ENCODE assay signal across 22 mouse cellular contexts in genomic region chr13:32317354-32317753, GRCm38 (mm10). TPM values are rescaled to one million over a fixed set of nuclear protein-coding genes. Genes with fewer than 3 reads are reported as not detected.
DNase-seq lines count a peak whose midpoint lies in the region; ATAC-seq and TF ChIP-seq lines count a peak whose summit lies in the region.
"Had no signal": no experiment of that assay in that cellular context is flagged by ENCODE, and none has a peak within 500 bp of the region (broad histone marks: within the 10 kb centered on the region; RNA-seq: fewer than 3 reads in every experiment).

No protein-coding gene starts in this region.

- no peaks in the 10 kb centered on the region for H3K27me3 ChIP-seq in intestine, embryonic 15.5 days (replicated peaks)
- no peaks in the 10 kb centered on the region for H3K27me3 ChIP-seq in intestine, embryonic 16.5 days (replicated peaks; ENCODE audit: control insufficient read depth, insufficient read depth, low read length)
- no peaks in the 10 kb centered on the region for H3K27me3 ChIP-seq in intestine, postnatal 0 days (replicated peaks; ENCODE audit: control insufficient read depth, insufficient read depth, low read length)
- no peaks in the 10 kb centered on the region for H3K27me3 ChIP-seq in small intestine, adult 2 months (ENCODE audit: control insufficient read depth, insufficient read depth, low read length)
- no peaks in the 10 kb centered on the region for H3K27me3 ChIP-seq in forebrain, postnatal 0 days (ENCODE audit: insufficient read depth, low read length)
- H3K27me3 ChIP-seq in midbrain, embryonic 15.5 days (replicated peaks): no peaks in the 10 kb centered on the region
- H3K27me3 ChIP-seq: CH12.LX, Patski had no signal

- TF ChIP-seq POLR2A in small intestine, adult 2 months (IDR thresholded peaks at IDR 0.05; ENCODE audit: low read depth, low read length): no peak

- 64% methylated on average over 3 of the region's 3 CpGs for WGBS in intestine, embryonic 15.5 days
- 55% methylated on average over 3 of the region's 3 CpGs for WGBS in intestine, embryonic 16.5 days
- WGBS in intestine, postnatal 0 days: 41% methylated on average over 3 of the region's 3 CpGs
- 36% methylated on average over 3 of the region's 3 CpGs for WGBS in small intestine, adult 2 months
- 92% methylated on average over 3 of the region's 3 CpGs for WGBS in forebrain, postnatal 0 days
- WGBS in midbrain, embryonic 15.5 days: 85% methylated on average over 3 of the region's 3 CpGs

- no peaks in the 10 kb centered on the region for H3K36me3 ChIP-seq in intestine, embryonic 15.5 days
- H3K36me3 ChIP-seq in intestine, embryonic 16.5 days (ENCODE audit: control insufficient read depth, insufficient read depth, low read length): no peaks in the 10 kb centered on the region
- H3K36me3 ChIP-seq in intestine, postnatal 0 days (ENCODE audit: control insufficient read depth, insufficient read depth): no peaks in the 10 kb centered on the region
- H3K36me3 ChIP-seq in small intestine, adult 2 months (ENCODE audit: control insufficient read depth, insufficient read depth, low read length): no peaks in the 10 kb centered on the region
- no peaks in the 10 kb centered on the region for H3K36me3 ChIP-seq in forebrain, postnatal 0 days (ENCODE audit: insufficient read depth)
- H3K36me3 ChIP-seq in midbrain, embryonic 15.5 days (replicated peaks): no peaks in the 10 kb centered on the region
- H3K36me3 ChIP-seq: G1E had no signal

- no peak overlapping the region for H3K4me3 ChIP-seq in intestine, embryonic 15.5 days (replicated peaks)
- no peak overlapping the region for H3K4me3 ChIP-seq in intestine, embryonic 16.5 days (ENCODE audit: low read length)
- H3K4me3 ChIP-seq in intestine, postnatal 0 days (ENCODE audit: low read depth, low read length): no peak overlapping the region
- H3K4me3 ChIP-seq in small intestine, adult 2 months (ENCODE audit: low read depth, low read length): no peak overlapping the region
- H3K4me3 ChIP-seq in forebrain, postnatal 0 days (ENCODE audit: low read depth, low read length): no peak overlapping the region
- no peak overlapping the region for H3K4me3 ChIP-seq in midbrain, embryonic 15.5 days

- peak; percentile 80 for ATAC-seq in intestine, embryonic 15.5 days
- peak; percentile 75 for ATAC-seq in intestine, embryonic 16.5 days
- peak; percentile 54 for ATAC-seq in intestine, postnatal 0 days
- no peak for ATAC-seq in monocyte, adult 5-6 weeks (replicated peaks; ENCODE audit: insufficient number of reproducible peaks, low FRiP score, low TSS enrichment, poor library complexity, severe bottlenecking)
- ATAC-seq in forebrain, postnatal 0 days: no peak
- ATAC-seq in midbrain, embryonic 15.5 days (replicated peaks): no peak
- ATAC-seq: activated CD4-positive, CD25-positive, alpha-beta regulatory T cell, adult 4 months; CD4-positive, CD25-positive, alpha-beta regulatory T cell, adult 4 months; Patski had no signal

- H3K9ac ChIP-seq in intestine, embryonic 15.5 days: no peak overlapping the region
- H3K9ac ChIP-seq in intestine, embryonic 16.5 days (ENCODE audit: low read depth, low read length): no peak overlapping the region
- no peak overlapping the region for H3K9ac ChIP-seq in intestine, postnatal 0 days (ENCODE audit: low read depth, low read length)
- no peak overlapping the region for H3K9ac ChIP-seq in forebrain, postnatal 0 days
- no peak overlapping the region for H3K9ac ChIP-seq in midbrain, embryonic 15.5 days

- H3K27ac ChIP-seq in intestine, embryonic 15.5 days: 0 out of 2 replicates have a peak overlapping the region, but pooled peaks have one; percentile 51
- no peak overlapping the region for H3K27ac ChIP-seq in intestine, embryonic 16.5 days (ENCODE audit: low read length)
- no peak overlapping the region for H3K27ac ChIP-seq in intestine, postnatal 0 days (ENCODE audit: low read depth, low read length)
- peak overlapping the region; percentile 69 for H3K27ac ChIP-seq in small intestine, adult 2 months (ENCODE audit: insufficient read depth, low read depth, low read length)
- no peak overlapping the region for H3K27ac ChIP-seq in forebrain, postnatal 0 days (ENCODE audit: low read depth, low read length)
- no peak overlapping the region for H3K27ac ChIP-seq in midbrain, embryonic 15.5 days

- peaks cover 7% of the 10 kb centered on the region; the same call in 1 of the 2 replicates for H3K4me1 ChIP-seq in intestine, embryonic 15.5 days (replicated peaks)
- peaks cover 8% of the 10 kb centered on the region; the same call in 1 of the 2 replicates for H3K4me1 ChIP-seq in intestine, embryonic 16.5 days (ENCODE audit: control insufficient read depth, insufficient read depth, low read length)
- 0 out of 2 replicates have a peak, but pooled peaks cover 5% of the 10 kb centered on the region for H3K4me1 ChIP-seq in intestine, postnatal 0 days (replicated peaks; ENCODE audit: control insufficient read depth, insufficient read depth, low read length)
- peaks cover 21% of the 10 kb centered on the region; the same call in 1 of the 2 replicates for H3K4me1 ChIP-seq in small intestine, adult 2 months (ENCODE audit: control insufficient read depth, insufficient read depth, insufficient read length, low read length)
- H3K4me1 ChIP-seq in forebrain, postnatal 0 days (ENCODE audit: insufficient read depth): no peaks in the 10 kb centered on the region
- H3K4me1 ChIP-seq in midbrain, embryonic 15.5 days: no peaks in the 10 kb centered on the region

- DNase-seq in kidney, postnatal 4 days: no peak
- no peak for DNase-seq in forebrain, postnatal 0 days
- DNase-seq: adrenal gland, adult 2 months; adrenal gland, adult 8-10 months; adrenal gland, postnatal 10 days; adrenal gland, postnatal 14 days; adrenal gland, postnatal 25 days; adrenal gland, postnatal 36 days; B cell, adult 2 months; cerebellum, adult 11 months; cerebellum, adult 11-12 months had no signal

- peak; percentile 29 for TF ChIP-seq CTCF in intestine, postnatal 0 days (IDR thresholded peaks at IDR 0.05; ENCODE audit: low read depth)
- no peak for TF ChIP-seq CTCF in small intestine, adult 2 months (IDR thresholded peaks at IDR 0.05; ENCODE audit: extremely low read depth, insufficient read length, insufficient replicate concordance, low read depth, low read length)
- no peak for TF ChIP-seq CTCF in forebrain, postnatal 0 days (IDR thresholded peaks at IDR 0.05; ENCODE audit: low read depth)

- H3K4me2 ChIP-seq in intestine, embryonic 15.5 days (replicated peaks): no peak overlapping the region
- no peak overlapping the region for H3K4me2 ChIP-seq in intestine, embryonic 16.5 days (ENCODE audit: low read depth, low read length)
- no peak overlapping the region for H3K4me2 ChIP-seq in intestine, postnatal 0 days (replicated peaks; ENCODE audit: low read depth)
- no peak overlapping the region for H3K4me2 ChIP-seq in forebrain, postnatal 0 days (ENCODE audit: low read depth)
- no peak overlapping the region for H3K4me2 ChIP-seq in midbrain, embryonic 15.5 days

- H3K9me3 ChIP-seq in intestine, embryonic 15.5 days: no peaks in the 10 kb centered on the region
- no peaks in the 10 kb centered on the region for H3K9me3 ChIP-seq in intestine, embryonic 16.5 days (ENCODE audit: control insufficient read depth, low read length)
- no peaks in the 10 kb centered on the region for H3K9me3 ChIP-seq in intestine, postnatal 0 days (ENCODE audit: control insufficient read depth)
- H3K9me3 ChIP-seq in forebrain, postnatal 0 days (ENCODE audit: low read length): no peaks in the 10 kb centered on the region
- H3K9me3 ChIP-seq in midbrain, embryonic 15.5 days: no peaks in the 10 kb centered on the region
- H3K9me3 ChIP-seq: G1E had no signal

RNA-seq across cellular contexts. Expression of gene Gmds, which starts 21.2 kb away (rescaled TPM):
- 170 and 177 TPM in 2 replicates for polyA plus RNA-seq in intestine, embryonic 15.5 days (2015; fragmentation: Nextera tagmentation; extraction: Ambion mirVana)
- polyA plus RNA-seq in intestine, embryonic 16.5 days (2015; fragmentation: Nextera tagmentation; extraction: Ambion mirVana): 202 and 210 TPM in 2 replicates
- 105 and 126 TPM in 2 replicates for polyA plus RNA-seq in intestine, postnatal 0 days (2015; fragmentation: Nextera tagmentation; extraction: Ambion mirVana)
- 205 and 230 TPM in 2 replicates for polyA plus RNA-seq in small intestine, adult 2 months (2012; rRNA removed)
- total RNA-seq in monocyte, adult 5-6 weeks (2017): 5.9 to 15.7 TPM (median 9.6 TPM) in 3 replicates
- 17.2 and 18.6 TPM in 2 replicates for total RNA-seq in forebrain, postnatal 0 days (2014; rRNA removed)
- polyA plus RNA-seq in forebrain, postnatal 0 days (2015; fragmentation: Nextera tagmentation; extraction: Ambion mirVana): 35.1 and 35.3 TPM in 2 replicates
- polyA plus RNA-seq in midbrain, embryonic 15.5 days (2015; fragmentation: Nextera tagmentation; extraction: Ambion mirVana): 34.8 and 35.6 TPM in 2 replicates

Comparison
In these comparisons a context has a peak if more than half of its experiments do, and no peak if none do; other contexts are left out.
1. H3K27ac ChIP-seq: peak in intestine, embryonic 15.5 days (single experiment) and small intestine, adult 2 months (single experiment); none in intestine, embryonic 16.5 days (single experiment), intestine, postnatal 0 days (single experiment), forebrain, postnatal 0 days (single experiment) and midbrain, embryonic 15.5 days (single experiment).
2. ATAC-seq: peak in intestine, embryonic 15.5 days (single experiment), intestine, embryonic 16.5 days (single experiment) and intestine, postnatal 0 days (single experiment); none in monocyte, adult 5-6 weeks (single experiment), forebrain, postnatal 0 days (single experiment) and midbrain, embryonic 15.5 days (single experiment).